Mouse (Mus musculus) erythroblast, embryonic 14.5 days (primary cell): ENCODE data around the gene Zfp110.

Source experiments
- GATA1 ChIP-seq: IDR thresholded peaks from 2 replicates; pipeline ENCODE4 v1.6.1; 2012; ENCODE audit warnings: low read length, inconsistent platforms, mixed read lengths
- TAL1 ChIP-seq: IDR thresholded peaks from 3 replicates; pipeline ENCODE4 v1.6.1; 2012; ENCODE audit warnings: low read length, inconsistent platforms, mixed read lengths

- TF ChIP-seq GATA1 (no peak), TAL1 (no peak)
Measured at GRCm38 (mm10) chr7:12835193-12835671, 671 bp downstream of the Zfp110 start.
